In the genomic region with DNA sequence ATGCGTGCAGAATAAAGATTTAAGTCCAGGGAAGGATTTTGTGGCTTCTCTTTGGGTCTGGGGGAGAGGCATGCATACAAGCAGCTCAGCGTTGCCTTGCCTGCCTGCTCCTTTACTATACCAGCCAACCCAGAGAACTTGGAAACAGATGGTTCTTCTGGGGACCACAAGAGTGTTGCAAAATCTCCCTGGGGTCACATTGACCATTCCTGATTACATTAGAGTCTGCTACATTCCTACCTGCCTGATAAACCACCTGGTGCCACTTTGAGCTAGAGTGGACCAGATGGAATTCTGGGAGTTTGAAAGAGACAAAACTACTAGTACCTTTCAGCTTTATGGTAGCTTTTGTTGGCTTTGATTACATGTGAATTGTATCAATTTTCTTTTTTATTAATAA, we compare ENCODE assay signal across 10 mouse cellular contexts. TPM values are rescaled to one million over a fixed set of nuclear protein-coding genes. Genes with fewer than 3 reads are reported as not detected.
A peak's percentile ranks its signal among the peaks of the same experiment; 100 is the strongest.
DNase-seq lines count a peak whose midpoint lies in the region; ATAC-seq lines count a peak whose summit lies in the region.
"Had no signal": no experiment of that assay in that cellular context is flagged by ENCODE, and none has a peak within 500 bp of the region (broad histone marks: within the 10 kb centered on the region; RNA-seq: fewer than 3 reads in every experiment).

No protein-coding gene starts in this region.

- no peak for ATAC-seq in limb, embryonic 12.5 days (ENCODE audit: insufficient number of reproducible peaks, insufficient read depth, low FRiP score, low TSS enrichment, low read depth)
- ATAC-seq in hindbrain, embryonic 12.5 days (ENCODE audit: low FRiP score) = no peak
- ATAC-seq in midbrain, embryonic 14.5 days (ENCODE audit: low FRiP score, low TSS enrichment) = no peak

- peaks cover 46% of the 10 kb centered on the region for H3K4me1 ChIP-seq in limb, embryonic 12.5 days (replicated peaks)
- peaks cover 48% of the 10 kb centered on the region for H3K4me1 ChIP-seq in limb, embryonic 10.5 days
- H3K4me1 ChIP-seq in forebrain, embryonic 10.5 days = peaks cover 64% of the 10 kb centered on the region
- H3K4me1 ChIP-seq in hindbrain, embryonic 12.5 days = peaks cover 36% of the 10 kb centered on the region
- H3K4me1 ChIP-seq in midbrain, embryonic 14.5 days (ENCODE audit: control insufficient read depth, insufficient read depth, low read length) = peaks cover 44% of the 10 kb centered on the region

- WGBS in limb, embryonic 12.5 days = 73% methylated on average over 2 of the region's 2 CpGs
- WGBS in limb, embryonic 10.5 days = 85% methylated on average over 2 of the region's 2 CpGs
- WGBS in forebrain, embryonic 10.5 days = 80% methylated on average over 2 of the region's 2 CpGs
- 81% methylated on average over 2 of the region's 2 CpGs for WGBS in hindbrain, embryonic 12.5 days
- WGBS in midbrain, embryonic 14.5 days = 59% methylated on average over 2 of the region's 2 CpGs

- H3K36me3 ChIP-seq in limb, embryonic 12.5 days = no peaks in the 10 kb centered on the region
- H3K36me3 ChIP-seq in limb, embryonic 10.5 days = 0 out of 2 replicates have a peak, but pooled peaks cover 2% of the 10 kb centered on the region
- H3K36me3 ChIP-seq in forebrain, embryonic 10.5 days (replicated peaks) = peaks cover 5% of the 10 kb centered on the region; the same call in 1 of the 2 replicates
- H3K36me3 ChIP-seq in hindbrain, embryonic 12.5 days = no peaks in the 10 kb centered on the region
- H3K36me3 ChIP-seq in midbrain, embryonic 14.5 days (ENCODE audit: control insufficient read depth, insufficient read depth, low read length) = no peaks in the 10 kb centered on the region

- DNase-seq in limb, embryonic 10.5 days (ENCODE audit: low spot score) = no peak
- no peak for DNase-seq in forebrain, embryonic 10.5 days (ENCODE audit: extremely low spot score, low spot score)
- no peak for DNase-seq in midbrain, embryonic 14.5 days
- DNase-seq in urinary bladder, postnatal 4 days (ENCODE audit: low spot score in 2 of 2) = no peak
- no peak for DNase-seq in frontal cortex, postnatal 36 days (ENCODE audit: low spot score in 2 of 2)
- DNase-seq: adrenal gland, postnatal 36 days; cerebellum, postnatal 14 days; kidney, adult 8-10 months had no signal

- 0 out of 2 replicates have a peak overlapping the region, but pooled peaks have one; percentile 69 for H3K4me2 ChIP-seq in limb, embryonic 12.5 days
- peak overlapping the region; percentile 23 for H3K4me2 ChIP-seq in hindbrain, embryonic 12.5 days (replicated peaks)
- H3K4me2 ChIP-seq in midbrain, embryonic 14.5 days (ENCODE audit: low read length) = peak overlapping the region; percentile 95

- H3K9me3 ChIP-seq in limb, embryonic 12.5 days = no peaks in the 10 kb centered on the region
- H3K9me3 ChIP-seq in limb, embryonic 10.5 days (replicated peaks) = no peaks in the 10 kb centered on the region
- H3K9me3 ChIP-seq in forebrain, embryonic 10.5 days = no peaks in the 10 kb centered on the region
- H3K9me3 ChIP-seq in hindbrain, embryonic 12.5 days (replicated peaks) = no peaks in the 10 kb centered on the region
- H3K9me3 ChIP-seq in midbrain, embryonic 14.5 days (ENCODE audit: control insufficient read depth, low read length) = no peaks in the 10 kb centered on the region

- no peaks in the 10 kb centered on the region for H3K27me3 ChIP-seq in limb, embryonic 12.5 days
- no peaks in the 10 kb centered on the region for H3K27me3 ChIP-seq in limb, embryonic 10.5 days (ENCODE audit: low read depth, poor library complexity, severe bottlenecking)
- H3K27me3 ChIP-seq in forebrain, embryonic 10.5 days (ENCODE audit: poor library complexity, severe bottlenecking) = no peaks in the 10 kb centered on the region
- H3K27me3 ChIP-seq in hindbrain, embryonic 12.5 days = no peaks in the 10 kb centered on the region
- no peaks in the 10 kb centered on the region for H3K27me3 ChIP-seq in midbrain, embryonic 14.5 days (ENCODE audit: control insufficient read depth, insufficient read depth, low read length)

- H3K27ac ChIP-seq in limb, embryonic 12.5 days = no peak overlapping the region
- H3K27ac ChIP-seq in limb, embryonic 10.5 days = no peak overlapping the region
- no peak overlapping the region for H3K27ac ChIP-seq in forebrain, embryonic 10.5 days
- no peak overlapping the region for H3K27ac ChIP-seq in hindbrain, embryonic 12.5 days
- no peak overlapping the region for H3K27ac ChIP-seq in midbrain, embryonic 14.5 days (replicated peaks; ENCODE audit: low read depth, low read length)

- no peak overlapping the region for H3K4me3 ChIP-seq in limb, embryonic 12.5 days (replicated peaks)
- H3K4me3 ChIP-seq in limb, embryonic 10.5 days = no peak overlapping the region
- peak overlapping the region; percentile 96; the same call in 1 of the 2 replicates for H3K4me3 ChIP-seq in forebrain, embryonic 10.5 days
- H3K4me3 ChIP-seq in hindbrain, embryonic 12.5 days = no peak overlapping the region
- no peak overlapping the region for H3K4me3 ChIP-seq in midbrain, embryonic 14.5 days (replicated peaks; ENCODE audit: low read depth, low read length)

- H3K9ac ChIP-seq in limb, embryonic 12.5 days (replicated peaks) = no peak overlapping the region
- H3K9ac ChIP-seq in hindbrain, embryonic 12.5 days = no peak overlapping the region
- H3K9ac ChIP-seq in midbrain, embryonic 14.5 days (replicated peaks; ENCODE audit: low read length) = no peak overlapping the region

RNA-seq across cellular contexts. Expression of a gene that starts 3.4 kb away (rescaled TPM):
- 158 and 162 TPM in 2 replicates for polyA plus RNA-seq in limb, embryonic 12.5 days (2016; fragmentation: Nextera tagmentation; extraction: Ambion mirVana)
- polyA plus RNA-seq in limb, embryonic 10.5 days (2016; fragmentation: Nextera tagmentation; extraction: Ambion mirVana) = 135 and 142 TPM in 2 replicates
- 152 and 155 TPM in 2 replicates for polyA plus RNA-seq in forebrain, embryonic 10.5 days (2016; fragmentation: Nextera tagmentation; extraction: Ambion mirVana)
- polyA plus RNA-seq in hindbrain, embryonic 12.5 days (2016; fragmentation: Nextera tagmentation; extraction: Ambion mirVana) = 139 and 147 TPM in 2 replicates
- polyA plus RNA-seq in midbrain, embryonic 14.5 days (2014; fragmentation: Nextera tagmentation; extraction: Ambion mirVana) = 91.8 and 121 TPM in 2 replicates

RNA-seq across cellular contexts. Expression of a gene that starts 33.6 kb away (rescaled TPM):
- 45.1 and 46.9 TPM in 2 replicates for polyA plus RNA-seq in limb, embryonic 12.5 days (2016; fragmentation: Nextera tagmentation; extraction: Ambion mirVana)
- polyA plus RNA-seq in limb, embryonic 10.5 days (2016; fragmentation: Nextera tagmentation; extraction: Ambion mirVana) = 52.6 and 58.1 TPM in 2 replicates
- 57.6 and 60.2 TPM in 2 replicates for polyA plus RNA-seq in forebrain, embryonic 10.5 days (2016; fragmentation: Nextera tagmentation; extraction: Ambion mirVana)
- 40.1 and 44.6 TPM in 2 replicates for polyA plus RNA-seq in hindbrain, embryonic 12.5 days (2016; fragmentation: Nextera tagmentation; extraction: Ambion mirVana)
- polyA plus RNA-seq in midbrain, embryonic 14.5 days (2014; fragmentation: Nextera tagmentation; extraction: Ambion mirVana) = 29.9 and 30.8 TPM in 2 replicates

RNA-seq across cellular contexts. Expression of a gene that starts 38.7 kb away (rescaled TPM):
- 18.0 and 19.8 TPM in 2 replicates for polyA plus RNA-seq in limb, embryonic 12.5 days (2016; fragmentation: Nextera tagmentation; extraction: Ambion mirVana)
- polyA plus RNA-seq in limb, embryonic 10.5 days (2016; fragmentation: Nextera tagmentation; extraction: Ambion mirVana) = 10.7 and 16.0 TPM in 2 replicates
- 26.5 and 27.0 TPM in 2 replicates for polyA plus RNA-seq in forebrain, embryonic 10.5 days (2016; fragmentation: Nextera tagmentation; extraction: Ambion mirVana)
- 22.7 and 30.2 TPM in 2 replicates for polyA plus RNA-seq in hindbrain, embryonic 12.5 days (2016; fragmentation: Nextera tagmentation; extraction: Ambion mirVana)
- 18.0 and 20.8 TPM in 2 replicates for polyA plus RNA-seq in midbrain, embryonic 14.5 days (2014; fragmentation: Nextera tagmentation; extraction: Ambion mirVana)

RNA-seq across cellular contexts. Expression of a gene that starts 44.7 kb away (rescaled TPM):
- polyA plus RNA-seq in limb, embryonic 12.5 days (2016; fragmentation: Nextera tagmentation; extraction: Ambion mirVana) = 2.2 and 2.5 TPM in 2 replicates
- 2.1 and 2.9 TPM in 2 replicates for polyA plus RNA-seq in limb, embryonic 10.5 days (2016; fragmentation: Nextera tagmentation; extraction: Ambion mirVana)
- 0.84 and 1.7 TPM in 2 replicates for polyA plus RNA-seq in forebrain, embryonic 10.5 days (2016; fragmentation: Nextera tagmentation; extraction: Ambion mirVana)
- polyA plus RNA-seq in hindbrain, embryonic 12.5 days (2016; fragmentation: Nextera tagmentation; extraction: Ambion mirVana) = 0.92 and 1.3 TPM in 2 replicates
- not detected in 2 replicates for polyA plus RNA-seq in midbrain, embryonic 14.5 days (2014; fragmentation: Nextera tagmentation; extraction: Ambion mirVana)

Comparison
In these comparisons a context has a peak if more than half of its experiments do, and no peak if none do; other contexts are left out.
1. H3K4me2 ChIP-seq: peak in every context shown above with its lines; median percentile 95 in midbrain, embryonic 14.5 days; 69 in limb, embryonic 12.5 days; 23 in hindbrain, embryonic 12.5 days.